Mouse (Mus musculus): ENCODE measurements at regions not wholly inside any gene's neighbourhood (a gene's known extent, or its start where the extent isn't known, plus 50 kb on each side); places are given as distances from the start of the nearest gene placed in this dataset.

- no peak for DNase-seq (ENCODE audit: low spot score in 2 of 2)
Observed at GRCm38 (mm10) chr14:56313969-56314368, 50.9 kb upstream of the Atp12a start.

- DNase-seq (ENCODE audit: low spot score in 2 of 2), result peak; percentile 33 to 59
Observed at GRCm38 (mm10) chr14:56314459-56314858, 50.4 kb upstream of the Atp12a start.

Measured in frontal cortex, postnatal 36 days (tissue).